Mouse (Mus musculus): ENCODE measurements around the gene Tspear. TPM values are rescaled to one million over a fixed set of nuclear protein-coding genes. Genes with fewer than 3 reads are reported as not detected.

Tspear gene
- total and polyA plus RNA-seq, 3 experiments, result 1.8 to 3.8 TPM; not detected in 1

DNA sequence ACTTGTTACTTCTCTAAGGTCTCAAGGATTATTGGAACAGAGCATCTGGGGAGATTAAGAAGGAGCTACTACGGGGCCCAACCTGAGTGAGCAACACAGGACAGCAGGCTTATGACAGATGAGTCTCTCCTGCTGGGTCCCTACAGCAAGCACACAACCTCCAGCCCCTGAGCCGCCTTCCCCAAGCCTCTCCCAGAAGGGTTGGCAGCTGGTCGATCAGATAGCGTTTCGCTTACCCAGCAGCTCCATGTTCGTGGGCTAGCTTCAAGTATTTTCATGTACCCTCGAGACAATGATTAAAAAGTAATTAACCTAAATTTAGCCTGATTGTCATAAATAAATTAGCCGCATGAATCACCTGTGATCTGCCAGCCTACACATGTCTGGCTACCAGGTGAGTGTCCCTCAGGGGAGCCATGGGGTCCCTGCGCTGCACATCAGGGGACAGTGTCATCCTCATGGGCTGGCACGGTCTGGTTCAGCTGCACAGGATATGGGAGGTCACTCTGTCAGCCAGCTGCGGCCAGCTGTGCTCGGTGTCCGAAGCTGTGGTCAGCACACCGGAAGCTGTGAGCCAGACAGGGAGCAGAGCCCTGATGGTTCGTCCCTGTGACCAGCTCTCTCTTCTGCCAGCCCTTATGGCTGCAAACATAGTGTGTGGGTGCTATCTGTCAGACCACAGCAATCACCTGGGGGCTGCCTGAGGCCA, 27.9 kb upstream of the Tspear start:
- Histone ChIP-seq H3K36me3 (ENCODE audit: control insufficient read depth in 1 of 2, insufficient read depth in 2 of 2, low read length in 2 of 2) (no peaks in the 10 kb centered on the region), H3K9me3 (replicated peaks; ENCODE audit: insufficient read depth, low read length) (no peaks in the 10 kb centered on the region), H3K4me1 (ENCODE audit: control insufficient read depth in 1 of 2, insufficient read depth in 2 of 2, low read length in 2 of 2) (no peaks in the 10 kb centered on the region), H3K9ac (ENCODE audit: control insufficient read depth, low read depth, low read length, poor library complexity, severe bottlenecking) (no peak overlapping the region), H3K4me3 (ENCODE audit: control insufficient read depth in 1 of 2, insufficient read depth in 1 of 2, low read depth in 2 of 2, low read length in 2 of 2) (no peak overlapping the region), H3K27ac (ENCODE audit: control insufficient read depth, low read depth, low read length) (no peak overlapping the region), H3K79me2 (ENCODE audit: control insufficient read depth, insufficient read depth, low read length, poor library complexity) (no peaks in the 10 kb centered on the region), H3K27me3 (ENCODE audit: control insufficient read depth in 1 of 2, insufficient read depth in 2 of 2, low read length in 2 of 2) (no peaks in the 10 kb centered on the region)
- TF ChIP-seq POLR2AphosphoS2 (IDR thresholded peaks at IDR 0.05; ENCODE audit: low read length) (no peak), KAT2A (conservative IDR thresholded peaks at IDR 0.05; ENCODE audit: low read depth, low read length) (no peak), TAL1 (IDR thresholded peaks at IDR 0.05; ENCODE audit: low read length) (no peak), RAD21 (IDR thresholded peaks at IDR 0.05; ENCODE audit: low read depth, low read length) (no peak), JUND (IDR thresholded peaks at IDR 0.05; ENCODE audit: low read depth, low read length) (no peak), MAFK (IDR thresholded peaks at IDR 0.05; ENCODE audit: borderline replicate concordance, low read depth, low read length) (no peak), CTCF (IDR thresholded peaks at IDR 0.05 in 2 of 3, conservative IDR thresholded peaks at IDR 0.05 in 1 of 3; ENCODE audit: control insufficient read depth in 1 of 3, insufficient read depth in 1 of 3, low read depth in 2 of 3, low read length in 3 of 3, poor library complexity in 1 of 3, severe bottlenecking in 1 of 3) (no peak), HCFC1 (IDR thresholded peaks at IDR 0.05; ENCODE audit: low read depth, low read length) (no peak), MYB (IDR thresholded peaks at IDR 0.05; ENCODE audit: low read depth, low read length) (no peak), UBTF (IDR thresholded peaks at IDR 0.05; ENCODE audit: borderline replicate concordance, insufficient read depth, low read depth, low read length) (no peak), CHD2 (IDR thresholded peaks at IDR 0.05; ENCODE audit: low read length) (no peak), EP300 (IDR thresholded peaks at IDR 0.05; ENCODE audit: low read depth in 1 of 2, low read length in 2 of 2) (no peak), ETS1 (IDR thresholded peaks at IDR 0.05; ENCODE audit: low read depth, low read length) (no peak)
- DNase-seq (ENCODE audit: low read depth, low spot score), result peak; percentile 27

DNA sequence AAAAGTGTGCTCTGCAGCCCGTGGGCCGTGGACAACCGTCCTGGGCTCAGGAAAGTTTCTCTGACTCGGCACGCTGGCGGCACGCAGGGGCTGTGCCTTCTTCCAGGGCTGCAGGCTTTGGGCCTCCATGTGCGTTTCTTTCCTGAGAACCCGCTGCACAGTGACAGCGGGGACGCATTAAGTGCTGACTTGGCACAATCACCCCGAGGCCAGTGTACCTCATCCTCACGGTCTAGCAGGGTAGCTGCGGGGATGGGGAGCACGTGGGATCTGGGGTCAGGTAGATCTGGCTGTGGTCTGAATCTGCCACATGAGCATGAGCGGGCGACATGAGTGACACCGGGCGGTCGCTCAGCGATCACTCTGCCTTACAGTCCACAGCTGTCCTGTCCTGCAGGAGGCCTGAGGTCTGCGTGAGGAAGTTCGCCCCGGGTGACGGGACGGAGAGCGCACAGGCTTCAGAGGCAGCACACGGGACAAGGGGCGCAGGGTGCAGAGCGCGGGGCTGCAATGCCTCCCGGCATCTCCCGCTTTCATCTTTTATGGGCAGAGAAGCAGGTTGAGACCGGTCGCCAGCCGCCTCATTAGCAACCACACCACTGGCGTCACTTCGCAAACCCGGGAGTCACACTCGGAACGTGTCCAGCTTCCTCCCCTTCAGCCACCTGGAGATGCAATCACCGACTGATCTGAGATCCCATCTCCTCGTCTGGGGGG, 22.3 kb upstream of the Tspear start:
- Histone ChIP-seq H3K27me3 (ENCODE audit: control insufficient read depth in 1 of 2, insufficient read depth in 2 of 2, low read length in 2 of 2) (no peaks in the 10 kb centered on the region), H3K79me2 (ENCODE audit: control insufficient read depth, insufficient read depth, low read length, poor library complexity) (no peaks in the 10 kb centered on the region), H3K9me3 (replicated peaks; ENCODE audit: insufficient read depth, low read length) (no peaks in the 10 kb centered on the region), H3K4me1 (ENCODE audit: control insufficient read depth in 1 of 2, insufficient read depth in 2 of 2, low read length in 2 of 2) (no peaks in the 10 kb centered on the region), H3K27ac (ENCODE audit: control insufficient read depth, low read depth, low read length) (no peak overlapping the region), H3K4me3 (ENCODE audit: control insufficient read depth in 1 of 2, insufficient read depth in 1 of 2, low read depth in 2 of 2, low read length in 2 of 2) (no peak overlapping the region), H3K36me3 (ENCODE audit: control insufficient read depth in 1 of 2, insufficient read depth in 2 of 2, low read length in 2 of 2) (no peaks in the 10 kb centered on the region), H3K9ac (ENCODE audit: control insufficient read depth, low read depth, low read length, poor library complexity, severe bottlenecking) (no peak overlapping the region)
- DNase-seq (ENCODE audit: low read depth, low spot score), result no peak
- no peak for TF ChIP-seq ZMIZ1 (IDR thresholded peaks at IDR 0.05; ENCODE audit: low read depth, low read length)
- TF ChIP-seq ZKSCAN1 (IDR thresholded peaks at IDR 0.05; ENCODE audit: low read depth, low read length), result no peak
- no peak for TF ChIP-seq JUND (IDR thresholded peaks at IDR 0.05; ENCODE audit: low read depth, low read length)
- no peak for TF ChIP-seq GATA1 (IDR thresholded peaks at IDR 0.05; ENCODE audit: low read depth, low read length)
- TF ChIP-seq ETS1 (IDR thresholded peaks at IDR 0.05; ENCODE audit: low read depth, low read length), result no peak
- TF ChIP-seq GABPA (IDR thresholded peaks at IDR 0.05; ENCODE audit: low read depth, low read length), result no peak
- no peak for TF ChIP-seq MEF2A (IDR thresholded peaks at IDR 0.05; ENCODE audit: extremely low read depth, insufficient replicate concordance, low read depth, low read length, poor library complexity, severe bottlenecking)
- TF ChIP-seq RCOR1 (IDR thresholded peaks at IDR 0.05; ENCODE audit: low read depth, low read length), result no peak
- no peak for TF ChIP-seq TAL1 (IDR thresholded peaks at IDR 0.05; ENCODE audit: low read length)
- no peak for TF ChIP-seq POLR2AphosphoS2 (IDR thresholded peaks at IDR 0.05; ENCODE audit: low read length)
